Mouse (Mus musculus): Measurements from ENCODE around the gene Cd7. TPM values are rescaled to one million over a fixed set of nuclear protein-coding genes. Genes with fewer than 3 reads are reported as not detected.

Cd7 gene
- polyA plus RNA-seq, 1 experiment from 2014 or later, result not detected

DNA sequence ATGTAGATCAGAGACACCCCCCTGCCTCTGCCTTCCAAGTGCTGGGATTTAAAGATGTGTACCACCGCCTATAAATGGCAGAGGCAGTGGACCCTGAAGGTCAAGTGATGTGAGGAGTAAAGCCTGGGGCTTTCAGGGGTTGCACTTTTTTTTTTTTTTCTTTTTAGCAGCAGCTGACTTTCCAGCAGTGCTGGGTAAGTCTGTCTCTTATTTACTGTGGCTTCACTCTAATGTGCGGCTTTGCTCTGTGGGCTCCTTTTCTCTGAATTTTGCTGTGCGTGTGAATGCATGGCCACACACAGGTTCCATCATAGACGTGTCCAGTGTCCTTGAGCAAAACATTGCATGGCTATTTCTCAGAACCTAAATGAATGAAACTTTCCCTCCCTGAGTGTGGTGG lies 2.4 kb upstream of the Cd7 start:
- Histone ChIP-seq H3K36me3 (ENCODE audit: control insufficient read depth, insufficient read depth, low read length) (no peaks in the 10 kb centered on the region), H3K9me3 (ENCODE audit: control insufficient read depth, low read length) (no peaks in the 10 kb centered on the region), H3K4me3 (ENCODE audit: low read depth, low read length) (no peak overlapping the region), H3K9ac (ENCODE audit: low read length) (no peak overlapping the region), H3K4me2 (ENCODE audit: low read depth, low read length, severe bottlenecking) (no peak overlapping the region), H3K27me3 (ENCODE audit: control insufficient read depth, insufficient read depth, low read length) (no peaks in the 10 kb centered on the region; the same call in 1 of the 2 replicates), H3K4me1 (replicated peaks; ENCODE audit: control insufficient read depth, insufficient read depth, low read length) (no peaks in the 10 kb centered on the region), H3K27ac (ENCODE audit: low read depth, low read length) (no peak overlapping the region)
- DNase-seq (ENCODE audit: low spot score) (peak; percentile 15), ATAC-seq (replicated peaks; ENCODE audit: low FRiP score) (no peak)
- WGBS, result 76% methylated on average over 4 of the region's 4 CpGs

DNA sequence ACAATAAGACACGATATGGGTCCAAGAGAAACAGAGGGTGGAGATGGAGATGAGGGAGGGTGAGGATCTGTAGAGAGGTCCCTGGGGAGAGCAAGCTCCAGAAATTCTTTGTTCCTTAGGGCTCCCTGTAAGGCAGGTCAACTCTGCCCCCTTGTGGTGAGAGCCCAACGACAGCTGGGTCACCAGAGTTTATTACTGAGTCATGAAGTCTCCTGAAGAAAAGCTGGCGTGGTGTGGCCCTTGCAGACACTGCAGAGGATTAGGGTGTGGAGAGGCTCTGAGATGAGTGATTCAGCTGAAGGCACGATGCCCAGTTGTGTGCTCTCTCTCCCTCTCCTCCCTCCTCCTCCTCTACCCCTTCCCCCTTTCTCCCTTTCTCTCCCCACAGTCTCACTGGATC lies 2.0 kb upstream of the Cd7 start:
- DNase-seq (ENCODE audit: low spot score) (peak; percentile 88), ATAC-seq (replicated peaks; ENCODE audit: low FRiP score) (0 out of 2 replicates have a peak, but pooled peaks have one; percentile 44)
- H3K27ac ChIP-seq (ENCODE audit: low read depth, low read length), result no peak overlapping the region
- H3K27me3 ChIP-seq (ENCODE audit: control insufficient read depth, insufficient read depth, low read length), result no peaks in the 10 kb centered on the region; the same call in 1 of the 2 replicates
- no peaks in the 10 kb centered on the region for H3K9me3 ChIP-seq (ENCODE audit: control insufficient read depth, low read length)
- H3K4me2 ChIP-seq (ENCODE audit: low read depth, low read length, severe bottlenecking), result no peak overlapping the region
- H3K4me3 ChIP-seq (ENCODE audit: low read depth, low read length), result no peak overlapping the region
- H3K9ac ChIP-seq (ENCODE audit: low read length), result no peak overlapping the region
- H3K4me1 ChIP-seq (replicated peaks; ENCODE audit: control insufficient read depth, insufficient read depth, low read length), result no peaks in the 10 kb centered on the region
- WGBS, result 5% methylated on average over 4 of the region's 4 CpGs
- no peaks in the 10 kb centered on the region for H3K36me3 ChIP-seq (ENCODE audit: control insufficient read depth, insufficient read depth, low read length)

DNA sequence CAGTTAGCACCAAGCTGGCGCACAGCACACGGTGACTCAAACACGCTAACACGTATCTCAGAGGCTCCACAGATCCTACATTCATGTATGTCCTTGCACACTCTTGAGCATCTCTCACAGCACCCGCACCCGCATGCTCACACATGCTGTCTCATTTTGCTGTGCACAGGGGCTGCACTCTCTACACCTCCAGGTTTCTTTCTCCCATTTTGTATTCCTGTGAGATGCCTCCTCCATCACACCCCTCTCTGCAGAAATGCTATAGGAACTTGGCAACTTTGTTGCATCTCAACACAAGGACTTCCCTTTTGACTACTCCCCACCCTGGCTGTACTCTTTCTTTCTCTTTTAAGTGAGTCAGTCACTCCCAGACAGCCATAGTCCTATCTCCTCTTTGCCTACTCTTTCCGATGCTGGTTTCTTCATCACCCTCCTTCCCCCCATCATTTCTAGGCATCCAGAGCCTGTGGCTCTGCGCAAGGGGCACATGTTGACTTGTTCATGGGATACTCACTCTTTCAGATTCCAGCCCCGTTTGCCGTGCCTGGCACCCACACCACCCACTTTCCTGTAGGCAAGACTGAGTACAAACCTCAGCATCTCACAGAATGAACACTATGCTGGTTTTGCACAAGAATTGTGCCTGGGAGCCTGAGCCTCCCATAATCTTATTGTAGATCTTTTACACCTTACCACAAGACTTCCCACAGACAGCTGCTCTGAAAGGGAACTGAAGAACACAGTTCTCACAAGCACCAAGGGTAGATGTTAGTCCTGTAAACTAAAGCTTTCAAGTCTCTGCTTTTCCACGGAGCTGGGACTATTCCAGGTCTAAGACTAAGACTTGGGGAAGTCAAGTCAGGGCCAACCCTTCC lies 615 bp downstream of the Cd7 start:
- ATAC-seq (replicated peaks; ENCODE audit: low FRiP score), result no peak

GRCm38 (mm10) chr11:121033118-121033517 lies 6.1 kb downstream of the Cd7 start:
- H3K27me3 ChIP-seq (ENCODE audit: control insufficient read depth, insufficient read depth, low read length), result no peaks in the 10 kb centered on the region
- no peak overlapping the region for H3K27ac ChIP-seq (ENCODE audit: low read depth, low read length)
- ATAC-seq (replicated peaks; ENCODE audit: low FRiP score) (no peak), DNase-seq (ENCODE audit: low spot score) (no peak)
- no peaks in the 10 kb centered on the region for H3K36me3 ChIP-seq (ENCODE audit: control insufficient read depth, insufficient read depth, low read length)
- H3K4me2 ChIP-seq (ENCODE audit: low read depth, low read length, severe bottlenecking), result no peak overlapping the region
- no peak overlapping the region for H3K4me3 ChIP-seq (ENCODE audit: low read depth, low read length)
- H3K9me3 ChIP-seq (ENCODE audit: control insufficient read depth, low read length), result no peaks in the 10 kb centered on the region
- WGBS, result 82% methylated on average over 5 of the region's 5 CpGs
- H3K9ac ChIP-seq (ENCODE audit: low read length), result no peak overlapping the region
- H3K4me1 ChIP-seq (replicated peaks; ENCODE audit: control insufficient read depth, insufficient read depth, low read length), result no peaks in the 10 kb centered on the region

More for the DNA sequence above, 615 bp downstream of the Cd7 start:
- no peaks in the 10 kb centered on the region for H3K4me1 ChIP-seq (replicated peaks; ENCODE audit: control insufficient read depth, insufficient read depth, low read length)
- no peak overlapping the region for H3K4me3 ChIP-seq (ENCODE audit: low read depth, low read length)
- H3K27me3 ChIP-seq (ENCODE audit: control insufficient read depth, insufficient read depth, low read length), result no peaks in the 10 kb centered on the region; the same call in 1 of the 2 replicates
- no peaks in the 10 kb centered on the region for H3K9me3 ChIP-seq (ENCODE audit: control insufficient read depth, low read length)
- 93% methylated on average over 11 of the region's 11 CpGs for WGBS
- no peak overlapping the region for H3K4me2 ChIP-seq (ENCODE audit: low read depth, low read length, severe bottlenecking)
- peak; percentile 32 for DNase-seq (ENCODE audit: low spot score)
- no peak overlapping the region for H3K27ac ChIP-seq (ENCODE audit: low read depth, low read length)
- no peaks in the 10 kb centered on the region for H3K36me3 ChIP-seq (ENCODE audit: control insufficient read depth, insufficient read depth, low read length)
- no peak overlapping the region for H3K9ac ChIP-seq (ENCODE audit: low read length)

DNA sequence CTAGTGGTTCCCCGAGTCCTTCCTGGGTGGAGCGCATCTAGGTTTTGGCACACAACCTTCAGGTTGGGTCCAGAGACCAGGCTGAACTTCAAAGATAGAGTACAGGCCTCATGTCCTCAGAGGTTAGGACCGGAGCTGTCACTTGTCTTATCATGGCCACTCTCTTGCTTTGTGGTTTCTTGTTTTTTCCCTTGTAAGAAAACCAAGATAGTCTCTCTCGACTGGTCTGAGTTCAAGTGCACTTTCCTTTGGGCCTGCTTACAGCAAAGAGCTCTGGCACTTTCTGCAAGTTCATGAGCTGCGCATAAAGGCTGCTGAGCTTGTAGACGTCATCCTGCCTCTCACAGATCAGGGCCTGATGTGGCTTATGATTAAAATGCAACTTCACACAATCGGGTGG lies 12.0 kb downstream of the Cd7 start:
- 91% methylated on average over 7 of the region's 7 CpGs for WGBS
- DNase-seq (ENCODE audit: low spot score) (no peak), ATAC-seq (replicated peaks; ENCODE audit: low FRiP score) (no peak)
- no peaks in the 10 kb centered on the region for H3K9me3 ChIP-seq (ENCODE audit: control insufficient read depth, low read length)
- H3K4me1 ChIP-seq (replicated peaks; ENCODE audit: control insufficient read depth, insufficient read depth, low read length), result no peaks in the 10 kb centered on the region
- H3K4me3 ChIP-seq (ENCODE audit: low read depth, low read length), result no peak overlapping the region
- no peak overlapping the region for H3K4me2 ChIP-seq (ENCODE audit: low read depth, low read length, severe bottlenecking)
- H3K9ac ChIP-seq (ENCODE audit: low read length), result no peak overlapping the region
- H3K27ac ChIP-seq (ENCODE audit: low read depth, low read length), result no peak overlapping the region
- no peaks in the 10 kb centered on the region for H3K27me3 ChIP-seq (ENCODE audit: control insufficient read depth, insufficient read depth, low read length)
- H3K36me3 ChIP-seq (ENCODE audit: control insufficient read depth, insufficient read depth, low read length), result no peaks in the 10 kb centered on the region

DNA sequence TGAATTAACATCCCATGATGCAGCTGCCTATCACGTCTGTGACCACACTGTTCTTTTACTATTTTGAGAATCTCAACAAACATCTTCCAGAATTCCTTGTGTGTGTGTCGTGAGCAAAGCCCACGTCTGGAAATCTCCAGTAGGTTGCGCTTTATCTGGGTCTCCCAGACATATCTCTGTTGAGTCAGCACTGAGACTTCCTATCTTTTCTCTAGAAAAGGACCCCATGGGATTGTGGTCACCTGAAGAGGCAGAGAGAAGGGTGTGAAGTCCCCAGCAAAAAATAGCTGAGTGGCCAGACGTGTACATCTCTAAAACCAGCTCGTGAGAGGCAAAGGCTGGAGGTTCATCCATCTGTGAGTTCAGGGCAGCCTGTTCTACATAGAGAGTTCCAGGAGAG lies 15.1 kb downstream of the Cd7 start:
- DNase-seq (ENCODE audit: low spot score) (no peak), ATAC-seq (replicated peaks; ENCODE audit: low FRiP score) (no peak)
- no peaks in the 10 kb centered on the region for H3K4me1 ChIP-seq (replicated peaks; ENCODE audit: control insufficient read depth, insufficient read depth, low read length)
- H3K4me2 ChIP-seq (ENCODE audit: low read depth, low read length, severe bottlenecking), result no peak overlapping the region
- no peaks in the 10 kb centered on the region for H3K36me3 ChIP-seq (ENCODE audit: control insufficient read depth, insufficient read depth, low read length)
- H3K9ac ChIP-seq (ENCODE audit: low read length), result no peak overlapping the region
- H3K9me3 ChIP-seq (ENCODE audit: control insufficient read depth, low read length), result no peaks in the 10 kb centered on the region
- no peak overlapping the region for H3K27ac ChIP-seq (ENCODE audit: low read depth, low read length)
- WGBS, result 70% methylated on average over 6 of the region's 6 CpGs
- H3K4me3 ChIP-seq (ENCODE audit: low read depth, low read length), result no peak overlapping the region
- no peaks in the 10 kb centered on the region for H3K27me3 ChIP-seq (ENCODE audit: control insufficient read depth, insufficient read depth, low read length)

DNA sequence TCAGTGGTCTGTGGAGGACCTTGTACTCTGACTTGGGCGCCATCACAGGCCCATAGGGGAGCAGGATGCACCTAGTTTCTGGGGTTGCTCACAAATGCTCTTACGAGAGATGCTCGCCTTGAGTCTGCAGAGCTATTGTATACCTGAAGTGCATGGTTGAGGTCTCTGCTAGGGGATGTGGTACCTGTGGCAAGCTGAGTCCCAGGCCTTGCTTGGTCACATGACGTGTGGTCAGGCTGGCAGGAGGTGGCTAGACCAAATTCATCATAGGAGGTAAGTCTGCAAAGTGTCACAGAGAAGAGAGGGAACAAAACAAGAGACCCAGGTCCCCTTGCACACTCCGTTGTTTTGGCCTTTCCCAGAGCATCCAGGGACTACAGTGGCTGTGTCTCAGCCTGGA lies 19.7 kb downstream of the Cd7 start:
- Histone ChIP-seq H3K9ac (ENCODE audit: low read length) (no peak overlapping the region), H3K27ac (ENCODE audit: low read depth, low read length) (no peak overlapping the region), H3K9me3 (ENCODE audit: control insufficient read depth, low read length) (no peaks in the 10 kb centered on the region), H3K36me3 (ENCODE audit: control insufficient read depth, insufficient read depth, low read length) (no peaks in the 10 kb centered on the region), H3K27me3 (ENCODE audit: control insufficient read depth, insufficient read depth, low read length) (no peaks in the 10 kb centered on the region), H3K4me1 (replicated peaks; ENCODE audit: control insufficient read depth, insufficient read depth, low read length) (no peaks in the 10 kb centered on the region), H3K4me3 (ENCODE audit: low read depth, low read length) (no peak overlapping the region), H3K4me2 (ENCODE audit: low read depth, low read length, severe bottlenecking) (no peak overlapping the region)
- ATAC-seq (replicated peaks; ENCODE audit: low FRiP score) (no peak), DNase-seq (ENCODE audit: low spot score) (no peak)
- WGBS, result 85% methylated on average over 5 of the region's 5 CpGs

DNA sequence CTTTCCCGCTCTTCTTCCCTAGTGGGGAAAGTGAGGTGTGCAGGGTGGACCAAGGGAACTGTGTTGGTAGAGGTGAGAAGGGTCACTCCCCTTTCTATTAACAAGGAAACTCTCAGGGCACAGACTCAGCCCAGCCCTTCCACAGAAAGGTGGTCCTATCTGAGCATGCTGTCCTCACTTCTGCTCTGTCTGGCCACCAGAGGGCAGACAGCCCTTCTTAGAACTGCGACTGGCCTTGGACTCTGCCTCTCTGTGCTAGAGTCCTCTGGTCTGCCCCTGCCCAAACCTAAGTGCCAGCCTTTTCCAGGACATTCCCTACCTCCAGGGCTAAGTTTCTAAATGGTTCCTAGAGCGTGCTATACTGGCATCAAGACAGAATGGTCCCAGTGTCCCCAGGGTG lies 21.5 kb downstream of the Cd7 start:
- ATAC-seq (replicated peaks; ENCODE audit: low FRiP score), result no peak
- Histone ChIP-seq H3K4me3 (ENCODE audit: low read depth, low read length) (no peak overlapping the region), H3K27ac (ENCODE audit: low read depth, low read length) (no peak overlapping the region), H3K9me3 (ENCODE audit: control insufficient read depth, low read length) (no peaks in the 10 kb centered on the region), H3K9ac (ENCODE audit: low read length) (no peak overlapping the region), H3K36me3 (ENCODE audit: control insufficient read depth, insufficient read depth, low read length) (no peaks in the 10 kb centered on the region), H3K4me2 (ENCODE audit: low read depth, low read length, severe bottlenecking) (no peak overlapping the region), H3K27me3 (ENCODE audit: control insufficient read depth, insufficient read depth, low read length) (no peaks in the 10 kb centered on the region), H3K4me1 (replicated peaks; ENCODE audit: control insufficient read depth, insufficient read depth, low read length) (no peaks in the 10 kb centered on the region)
- WGBS, result 33% methylated on average over 3 of the region's 3 CpGs
- DNase-seq (ENCODE audit: low spot score), result peak; percentile 79

- Histone ChIP-seq H3K9ac (ENCODE audit: low read length) (no peak overlapping the region), H3K4me2 (ENCODE audit: low read depth, low read length, severe bottlenecking) (no peak overlapping the region), H3K27me3 (ENCODE audit: control insufficient read depth, insufficient read depth, low read length) (no peaks in the 10 kb centered on the region), H3K36me3 (ENCODE audit: control insufficient read depth, insufficient read depth, low read length) (no peaks in the 10 kb centered on the region), H3K9me3 (ENCODE audit: control insufficient read depth, low read length) (no peaks in the 10 kb centered on the region), H3K27ac (ENCODE audit: low read depth, low read length) (no peak overlapping the region), H3K4me3 (ENCODE audit: low read depth, low read length) (no peak overlapping the region), H3K4me1 (replicated peaks; ENCODE audit: control insufficient read depth, insufficient read depth, low read length) (no peaks in the 10 kb centered on the region)
- DNase-seq (ENCODE audit: low spot score), result no peak
- WGBS, result 74% methylated on average over 6 of the region's 6 CpGs
- no peak for ATAC-seq (replicated peaks; ENCODE audit: low FRiP score)
Observed at GRCm38 (mm10) chr11:121015472-121015871, 23.7 kb downstream of the Cd7 start.

Measured in forebrain, embryonic 11.5 days (tissue).